Mouse (Mus musculus) neural tube, embryonic 15.5 days (tissue): ENCODE measurements around the gene 1810010H24Rik. TPM values are rescaled to one million over a fixed set of nuclear protein-coding genes. Genes with fewer than 3 reads are reported as not detected.
"Not testable (repeated sequence)": the region's sequence is repeated elsewhere in the genome, so short reads cannot be mapped to it uniquely, and the experiment has no call there.

ENCODE experiments used
- ATAC-seq: fragments of 200-750 bp; cut with Nextera tagmentation; 2 replicates; pipeline ENCODE4 v1.8.0; 2017; ENCODE audit warnings: mild to moderate bottlenecking, moderate TSS enrichment, moderate library complexity; ENCODE audit not compliant: low FRiP score
- H3K27ac ChIP-seq: fragments of 300-500 bp; sonication (generic); replicated peaks from 2 replicates; pipeline ENCODE4 v1.5.1; 2015; ENCODE audit warnings: mild to moderate bottlenecking, inconsistent platforms
- H3K27me3 ChIP-seq: fragments of 300-500 bp; sonication (generic); replicated peaks from 2 replicates; pipeline ENCODE4 v1.6.1; 2015; ENCODE audit warnings: inconsistent platforms
- H3K36me3 ChIP-seq: fragments of 300-500 bp; sonication (generic); 2 replicates; pipeline ENCODE4 v1.6.1; 2015; ENCODE audit warnings: inconsistent platforms
- H3K4me1 ChIP-seq: fragments of 300-500 bp; sonication (generic); 2 replicates; pipeline ENCODE4 v1.6.1; 2015; ENCODE audit warnings: inconsistent platforms
- H3K4me2 ChIP-seq: fragments of 300-500 bp; sonication (generic); 2 replicates; pipeline ENCODE4 v1.6.1; 2015; ENCODE audit warnings: inconsistent platforms, mild to moderate bottlenecking, moderate library complexity
- H3K4me3 ChIP-seq: fragments of 300-500 bp; sonication (generic); replicated peaks from 2 replicates; pipeline ENCODE4 v1.5.1; 2015; ENCODE audit warnings: mild to moderate bottlenecking, inconsistent platforms
- H3K9ac ChIP-seq: fragments of 300-500 bp; sonication (generic); replicated peaks from 2 replicates; pipeline ENCODE4 v1.6.1; 2015; ENCODE audit warnings: mild to moderate bottlenecking, inconsistent platforms
- H3K9me3 ChIP-seq: fragments of 300-500 bp; sonication (generic); replicated peaks from 2 replicates; pipeline ENCODE4 v1.6.1; 2016; ENCODE audit warnings: inconsistent platforms
- WGBS: fragments of 180-500 bp; shearing (Covaris S2); methylation state at CpG from one replicate; pipeline ENCODE4 v1.1.7; 2015; ENCODE audit warnings: mixed read lengths; 5-methylcytosine and 5-hydroxymethylcytosine counted together
- polyA plus RNA-seq: library from polyadenylated mRNA; unstranded; fragments of >200 nt; fragmentation: Nextera tagmentation; extraction: Ambion mirVana; gene quantifications from 2 replicates; pipeline ENCODE4 v1.2.1, GENCODE M21; 2015

Gene 1810010H24Rik
- polyA plus RNA-seq, 1 experiment from 2014 or later = 7.6 TPM

DNA sequence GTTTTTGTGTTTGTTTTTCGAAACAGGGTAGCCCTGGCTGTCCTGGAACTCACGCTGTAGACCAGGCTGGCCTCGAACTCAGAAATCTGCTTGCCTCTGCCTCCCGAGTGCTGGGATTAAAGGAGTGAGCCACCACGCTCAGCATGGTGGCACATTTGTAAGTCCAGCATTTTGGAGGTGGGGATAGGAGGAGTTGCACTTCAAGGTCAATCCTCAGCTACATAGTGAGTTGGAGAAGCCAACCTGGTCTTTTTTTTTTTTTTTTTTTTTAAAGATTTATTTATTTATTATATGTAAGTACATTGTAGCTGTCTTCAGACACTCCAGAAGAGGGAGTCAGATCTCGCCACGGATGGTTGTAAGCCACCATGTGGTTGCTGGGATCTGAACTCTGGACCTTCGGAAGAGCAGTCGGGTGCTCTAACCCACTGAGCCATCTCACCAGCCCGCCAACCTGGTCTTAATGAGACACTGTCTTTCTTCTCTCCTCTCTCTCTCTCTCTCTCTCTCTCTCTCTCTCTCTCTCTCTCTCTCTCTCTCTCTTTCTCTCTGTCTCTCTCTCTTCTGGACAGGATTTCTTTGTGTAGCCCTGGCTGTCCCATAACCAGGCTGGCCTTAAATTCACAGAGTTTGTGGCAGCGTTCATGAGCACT is 9.8 kb upstream of the 1810010H24Rik start:
- not testable (repeated sequence) for H3K9ac ChIP-seq, H3K27me3 ChIP-seq, H3K4me3 ChIP-seq, H3K4me2 ChIP-seq, H3K9me3 ChIP-seq, ATAC-seq, H3K36me3 ChIP-seq, H3K27ac ChIP-seq, H3K4me1 ChIP-seq
- 73% methylated on average over 10 of the region's 11 CpGs for WGBS

DNA sequence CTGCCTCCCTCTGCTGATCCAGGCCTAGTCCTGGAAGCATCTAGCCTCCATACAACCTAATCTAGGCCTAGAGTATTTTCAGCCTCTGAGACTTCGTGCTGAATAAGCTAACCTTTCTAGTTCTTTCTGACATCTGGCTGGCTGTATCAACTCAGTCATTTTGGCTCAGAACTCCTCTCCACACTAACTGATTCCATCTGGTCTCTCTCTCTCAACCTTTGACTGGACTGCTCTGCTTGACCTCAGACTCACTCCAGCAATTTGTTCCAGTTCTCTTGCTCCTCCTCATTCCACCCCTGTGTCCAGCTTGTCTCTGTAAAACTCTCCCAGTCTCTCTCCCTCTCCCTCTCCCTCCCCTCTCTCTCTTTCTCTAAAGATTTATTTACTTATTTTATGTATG is 8.6 kb upstream of the 1810010H24Rik start:
- 75% methylated on average over 1 of the region's 1 CpGs for WGBS
- Histone ChIP-seq H3K27ac (no peak overlapping the region), H3K27me3 (no peaks in the 10 kb centered on the region), H3K4me1 (peaks cover 2% of the 10 kb centered on the region), H3K9ac (no peak overlapping the region), H3K36me3 (no peaks in the 10 kb centered on the region), H3K4me3 (no peak overlapping the region), H3K4me2 (no peak overlapping the region), H3K9me3 (no peaks in the 10 kb centered on the region)
- no peak for ATAC-seq

DNA sequence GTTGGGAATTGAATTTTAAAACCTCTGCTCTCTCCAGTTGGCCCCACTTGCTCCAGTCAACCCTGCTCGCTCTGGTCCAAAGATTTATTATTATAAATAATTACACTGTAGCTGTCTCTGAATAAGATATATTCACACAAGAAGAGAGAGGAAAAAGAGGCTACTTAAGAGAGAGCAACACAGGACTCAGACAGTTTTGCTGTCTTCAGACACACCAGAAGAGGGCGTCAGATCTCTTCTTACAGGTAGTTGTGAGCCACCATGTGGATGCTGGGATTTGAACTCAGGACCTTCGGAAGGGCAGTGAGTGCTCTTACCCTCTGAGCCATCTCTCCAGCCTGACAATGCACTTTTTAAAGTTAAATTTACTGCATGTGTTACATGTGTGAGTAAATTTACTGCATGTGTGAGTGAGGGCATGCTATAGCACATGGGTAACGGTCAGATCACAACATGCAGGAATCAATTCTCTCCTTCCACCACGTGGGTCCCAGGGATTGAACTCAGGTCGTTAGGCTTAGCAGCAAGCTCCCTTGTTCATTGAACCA is 8.1 kb upstream of the 1810010H24Rik start:
- H3K36me3 ChIP-seq = no peaks in the 10 kb centered on the region
- no peak overlapping the region for H3K4me2 ChIP-seq
- ATAC-seq = no peak
- H3K4me1 ChIP-seq = no peaks in the 10 kb centered on the region
- H3K4me3 ChIP-seq = no peak overlapping the region
- WGBS = 67% methylated on average over 6 of the region's 6 CpGs
- H3K27me3 ChIP-seq = no peaks in the 10 kb centered on the region
- no peaks in the 10 kb centered on the region for H3K9me3 ChIP-seq
- no peak overlapping the region for H3K27ac ChIP-seq
- H3K9ac ChIP-seq = no peak overlapping the region

DNA sequence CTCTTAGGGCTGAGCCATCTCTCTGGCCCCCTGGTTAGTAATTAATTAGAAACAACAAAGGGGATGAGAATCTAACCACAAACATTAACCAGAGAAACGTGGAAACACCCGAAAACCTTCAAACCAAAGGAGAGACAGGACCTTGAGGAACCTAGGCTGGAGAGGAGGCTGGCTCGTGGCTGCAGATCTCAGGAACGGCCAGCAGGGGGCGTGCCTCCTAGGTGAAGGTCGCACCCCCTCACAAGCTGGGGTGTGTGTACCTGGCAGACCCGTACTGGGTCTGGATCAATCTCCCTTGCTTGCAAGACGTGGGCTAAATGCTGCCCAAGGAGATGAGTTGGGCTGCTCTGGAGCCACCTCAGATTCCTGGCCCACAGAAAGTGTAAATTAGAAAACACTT is 6.9 kb upstream of the 1810010H24Rik start:
- peaks cover 3% of the 10 kb centered on the region; the same call in 1 of the 2 replicates for H3K27me3 ChIP-seq
- H3K27ac ChIP-seq = no peak overlapping the region
- no peak for ATAC-seq
- H3K4me3 ChIP-seq = no peak overlapping the region
- H3K9me3 ChIP-seq = no peaks in the 10 kb centered on the region
- H3K36me3 ChIP-seq = no peaks in the 10 kb centered on the region
- no peak overlapping the region for H3K9ac ChIP-seq
- no peaks in the 10 kb centered on the region for H3K4me1 ChIP-seq
- no peak overlapping the region for H3K4me2 ChIP-seq
- WGBS = 37% methylated on average over 8 of the region's 8 CpGs

DNA sequence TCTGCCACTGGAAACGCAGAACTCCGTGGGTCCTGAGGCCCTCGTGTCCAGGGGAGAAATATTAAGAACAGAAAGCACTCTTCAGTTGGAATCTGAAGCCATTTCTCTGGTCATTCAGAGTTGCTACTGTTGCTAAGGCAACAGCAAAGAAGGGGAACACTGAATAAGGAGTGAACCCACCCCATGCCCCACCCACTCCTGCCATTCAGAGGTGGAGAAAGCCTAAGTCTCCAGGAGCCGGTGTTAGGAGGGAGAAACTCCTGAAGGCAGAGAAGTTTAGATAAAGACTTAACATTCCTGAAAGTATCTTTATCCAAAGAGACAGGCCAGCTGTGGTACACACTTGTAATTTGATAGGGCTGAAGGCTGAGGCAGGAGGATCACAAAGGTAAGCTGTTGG is 6.2 kb upstream of the 1810010H24Rik start:
- no peak for ATAC-seq
- H3K4me2 ChIP-seq = no peak overlapping the region
- H3K27me3 ChIP-seq = peaks cover 3% of the 10 kb centered on the region; the same call in 1 of the 2 replicates
- 47% methylated on average over 4 of the region's 4 CpGs for WGBS
- H3K27ac ChIP-seq = no peak overlapping the region
- H3K36me3 ChIP-seq = no peaks in the 10 kb centered on the region
- no peak overlapping the region for H3K4me3 ChIP-seq
- no peak overlapping the region for H3K9ac ChIP-seq
- peaks cover 4% of the 10 kb centered on the region; the same call in 1 of the 2 replicates for H3K4me1 ChIP-seq
- H3K9me3 ChIP-seq = no peaks in the 10 kb centered on the region

DNA sequence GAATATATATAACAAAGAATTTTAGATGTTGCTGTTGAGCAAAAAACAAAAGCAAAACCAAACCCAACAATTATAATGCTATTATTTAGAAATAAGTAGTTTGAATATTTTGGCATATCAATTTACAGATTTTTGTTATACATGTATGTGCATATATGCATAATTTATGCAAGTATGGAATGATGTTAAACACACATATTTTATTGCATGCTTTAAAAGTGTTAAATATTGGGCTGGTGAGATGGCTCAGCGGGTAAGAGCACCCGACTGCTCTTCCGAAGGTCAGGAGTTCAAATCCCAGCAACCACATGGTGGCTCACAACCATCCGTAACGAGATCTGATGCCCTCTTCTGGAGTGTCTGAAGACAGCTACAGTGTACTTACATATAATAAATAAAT is 5.8 kb upstream of the 1810010H24Rik start:
- not testable (repeated sequence) for H3K4me2 ChIP-seq, H3K36me3 ChIP-seq, H3K4me3 ChIP-seq, H3K27ac ChIP-seq, ATAC-seq, H3K4me1 ChIP-seq, H3K9ac ChIP-seq, H3K9me3 ChIP-seq, H3K27me3 ChIP-seq
- WGBS = 94% methylated on average over 4 of the region's 5 CpGs

DNA sequence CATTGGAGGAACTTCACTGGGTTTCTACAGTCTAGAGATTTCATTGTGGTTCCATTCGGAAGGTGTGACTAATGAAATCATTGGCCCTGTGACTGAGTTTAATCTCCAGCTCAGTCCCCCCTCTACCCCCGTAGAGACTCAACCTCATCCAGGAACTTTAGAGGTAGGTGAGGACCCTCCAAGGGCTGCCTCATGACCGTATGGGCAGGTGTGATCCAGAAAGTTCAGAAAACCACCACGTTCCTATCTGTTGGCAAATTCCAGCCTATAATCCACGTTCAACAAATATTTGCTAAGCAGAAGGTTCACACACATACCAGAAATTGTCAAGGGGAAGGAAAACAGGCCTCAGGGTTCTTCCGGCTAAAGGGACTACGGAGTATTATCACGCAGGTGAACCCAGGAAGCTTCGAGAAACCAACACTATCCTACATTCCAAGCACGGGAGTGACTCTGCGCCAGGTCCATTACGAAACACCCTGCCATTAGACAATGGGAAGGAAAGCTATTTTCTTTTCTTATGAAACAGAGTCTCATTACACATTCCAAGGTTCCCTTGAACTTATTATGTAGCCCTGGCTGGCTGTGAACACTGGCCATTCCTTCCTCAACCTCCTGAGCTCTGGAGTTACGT is 3.3 kb upstream of the 1810010H24Rik start:
- no peak for ATAC-seq
- Histone ChIP-seq H3K4me1 (peaks cover 33% of the 10 kb centered on the region), H3K4me3 (no peak overlapping the region), H3K9ac (no peak overlapping the region), H3K4me2 (no peak overlapping the region), H3K9me3 (no peaks in the 10 kb centered on the region), H3K36me3 (no peaks in the 10 kb centered on the region), H3K27me3 (peaks cover 3% of the 10 kb centered on the region; the same call in 1 of the 2 replicates), H3K27ac (no peak overlapping the region)
- WGBS = 90% methylated on average over 13 of the region's 13 CpGs

DNA sequence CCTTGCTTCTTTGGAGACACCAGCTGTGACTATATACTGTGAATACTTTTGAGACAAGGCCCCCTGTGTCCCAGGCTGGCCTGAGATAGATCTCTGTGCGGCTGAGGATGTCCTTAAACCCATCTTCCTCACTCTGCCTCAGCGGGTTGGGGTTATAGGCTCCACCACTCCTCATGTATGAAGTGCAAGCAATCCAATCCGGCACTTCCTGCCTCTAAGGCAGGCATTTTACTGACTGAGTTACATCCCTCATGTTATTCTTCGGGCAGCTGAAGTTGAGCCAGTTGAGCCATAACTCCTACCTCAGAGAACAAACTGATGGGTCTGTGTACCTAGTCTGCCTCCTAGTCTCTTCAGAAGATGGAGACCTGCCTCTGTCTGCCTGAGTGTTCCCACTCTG is 1.1 kb upstream of the 1810010H24Rik start:
- Histone ChIP-seq H3K27ac (0 out of 2 replicates have a peak overlapping the region, but pooled peaks have one; percentile 54), H3K4me1 (peaks cover 39% of the 10 kb centered on the region), H3K4me2 (peak overlapping the region; percentile 95), H3K36me3 (no peaks in the 10 kb centered on the region), H3K9me3 (no peaks in the 10 kb centered on the region), H3K4me3 (peak overlapping the region; percentile 53), H3K9ac (no peak overlapping the region), H3K27me3 (peaks cover 3% of the 10 kb centered on the region; the same call in 1 of the 2 replicates)
- ATAC-seq = no peak
- 56% methylated on average over 4 of the region's 4 CpGs for whole genome bisulfite sequencing

DNA sequence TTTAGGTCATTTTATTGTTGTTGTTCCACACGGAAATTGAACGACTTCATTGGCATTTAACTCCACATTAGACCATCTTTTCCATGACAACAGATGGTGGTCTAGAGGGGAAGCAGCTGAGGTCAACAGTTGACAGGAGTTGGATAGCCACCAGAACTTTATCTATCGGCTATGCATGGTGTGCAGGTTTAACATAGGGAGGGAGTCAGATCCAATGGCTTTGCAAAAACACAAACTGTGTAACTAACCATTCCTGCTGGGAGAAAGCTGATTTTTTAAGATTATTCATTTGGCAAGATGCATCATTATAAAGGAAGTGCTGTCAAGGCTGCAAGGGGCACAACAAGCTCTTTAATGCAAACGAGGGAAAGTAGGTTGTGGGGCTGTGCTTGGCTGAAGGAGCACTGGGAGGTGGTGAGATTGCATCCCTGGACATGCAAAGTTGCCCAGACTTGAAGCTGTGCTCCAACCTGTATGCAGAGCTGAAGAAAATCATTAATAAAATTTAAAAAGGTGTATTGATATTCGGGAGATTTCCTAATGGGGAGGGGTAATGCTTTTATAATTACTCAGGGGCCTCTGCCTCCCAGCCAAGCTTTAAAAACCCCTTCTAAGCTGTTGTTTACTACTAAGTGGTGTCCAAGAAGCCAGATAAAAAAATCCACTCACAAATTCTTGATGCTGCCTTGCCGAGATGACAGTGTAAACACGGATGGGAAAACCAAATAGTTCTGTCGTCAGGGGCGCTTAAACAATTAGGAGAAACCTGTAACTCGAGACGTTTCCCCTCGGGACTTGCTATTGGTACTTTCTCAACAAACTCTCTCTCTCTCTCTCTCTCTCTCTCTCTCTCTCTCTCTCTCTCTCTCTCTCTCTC is 1.3 kb downstream of the 1810010H24Rik start:
- Histone ChIP-seq H3K9ac (peak overlapping the region; percentile 62; the same call in 1 of the 2 replicates), H3K4me1 (peaks cover 39% of the 10 kb centered on the region), H3K9me3 (no peaks in the 10 kb centered on the region), H3K36me3 (no peaks in the 10 kb centered on the region), H3K27ac (peak overlapping the region; percentile 78; the same call in 1 of the 2 replicates), H3K27me3 (peaks cover 3% of the 10 kb centered on the region; the same call in 1 of the 2 replicates), H3K4me3 (peak overlapping the region; percentile 70), H3K4me2 (peak overlapping the region; percentile 95)
- 6% methylated on average over 12 of the region's 12 CpGs for WGBS
- ATAC-seq = no peak

DNA sequence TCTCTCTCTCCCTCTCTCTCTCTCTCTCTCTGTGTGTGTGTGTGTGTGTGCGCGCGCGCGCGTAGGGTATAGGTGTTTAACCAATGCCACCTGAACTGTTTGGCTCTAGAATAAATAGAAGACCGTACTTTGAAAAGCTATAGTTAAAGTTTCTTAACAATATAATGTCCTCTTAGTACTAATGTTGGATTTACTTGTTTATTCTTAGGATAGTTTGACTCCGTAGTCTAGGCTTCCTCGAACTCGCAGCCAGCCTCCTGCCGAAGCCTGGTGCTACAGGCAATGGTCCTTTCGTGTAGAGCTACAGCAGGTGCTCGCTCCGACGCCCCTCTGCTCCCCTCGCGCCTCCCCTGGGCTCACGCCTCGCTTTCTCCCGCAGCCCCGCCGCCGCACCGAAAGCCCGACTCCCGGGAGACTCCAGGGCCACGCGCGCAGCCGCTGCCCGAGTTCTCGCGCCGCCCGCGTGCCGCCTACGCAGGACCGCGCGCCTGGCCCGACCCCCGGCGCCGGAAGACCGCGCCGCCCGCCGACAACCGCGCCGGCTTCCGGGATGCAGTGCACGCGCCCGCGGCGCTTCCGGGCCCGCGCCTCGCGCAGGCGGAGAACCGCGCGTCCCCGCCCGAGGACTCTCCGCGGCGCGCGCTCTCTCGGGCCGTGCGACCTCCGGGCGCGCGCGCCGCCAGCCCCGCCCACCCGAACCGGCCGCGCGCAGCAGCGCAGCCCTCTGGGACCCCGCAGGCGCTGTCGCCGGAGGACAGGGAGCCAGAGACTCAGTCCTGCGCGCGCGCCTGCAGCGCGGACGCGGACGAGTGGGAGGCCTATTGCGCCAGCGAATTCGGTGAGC is 2.2 kb downstream of the 1810010H24Rik start:
- Histone ChIP-seq H3K9me3 (no peaks in the 10 kb centered on the region), H3K4me2 (peak overlapping the region; percentile 95), H3K27me3 (peaks cover 3% of the 10 kb centered on the region; the same call in 1 of the 2 replicates), H3K9ac (peak overlapping the region; percentile 61), H3K27ac (peak overlapping the region; percentile 92), H3K4me1 (peaks cover 39% of the 10 kb centered on the region), H3K36me3 (no peaks in the 10 kb centered on the region), H3K4me3 (peak overlapping the region; percentile 70)
- under 1% methylated on average over 107 of the region's 107 CpGs for WGBS
- peak; percentile 89 for ATAC-seq

DNA sequence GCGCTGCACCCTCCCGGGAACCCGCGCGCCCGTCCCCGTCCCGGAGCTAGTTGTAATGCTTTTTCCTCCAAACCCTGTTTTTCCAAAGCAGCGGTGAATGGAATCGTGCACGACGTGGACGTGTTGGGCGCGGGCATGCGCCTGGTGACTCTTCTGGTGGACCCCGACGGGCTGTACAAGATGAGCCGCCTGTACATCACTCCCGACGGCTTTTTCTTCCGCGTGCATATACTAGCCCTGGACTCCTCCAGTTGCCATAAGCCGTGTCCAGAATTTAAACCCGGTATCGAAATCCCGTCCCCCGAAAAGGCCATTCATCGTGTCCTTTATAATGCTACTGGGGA is 2.8 kb downstream of the 1810010H24Rik start:
- peak overlapping the region; percentile 61 for H3K9ac ChIP-seq
- peak overlapping the region; percentile 95 for H3K4me2 ChIP-seq
- H3K36me3 ChIP-seq = no peaks in the 10 kb centered on the region
- ATAC-seq = peak; percentile 69
- H3K27ac ChIP-seq = peak overlapping the region; percentile 92
- H3K9me3 ChIP-seq = no peaks in the 10 kb centered on the region
- WGBS = 3% methylated on average over 29 of the region's 29 CpGs
- H3K27me3 ChIP-seq = no peaks in the 10 kb centered on the region
- peaks cover 39% of the 10 kb centered on the region for H3K4me1 ChIP-seq
- H3K4me3 ChIP-seq = peak overlapping the region; percentile 70
